Mouse (Mus musculus) adrenal gland, adult 2 months (tissue): ENCODE data around the gene Xdh. TPM values are rescaled to one million over a fixed set of nuclear protein-coding genes. Genes with fewer than 3 reads are reported as not detected.
A peak's percentile ranks its signal among the peaks of the same experiment; 100 is the strongest.

Source experiments
- DNase-seq: peaks from one replicate; pipeline ENCODE4 v3.0.0; 2021
- polyA plus RNA-seq: library from polyadenylated mRNA; depleted of rRNA; stranded (reverse); fragments of >200 nt; gene quantifications from 2 replicates; pipeline ENCODE4 v1.2.3, GENCODE M21; 2012
- total RNA-seq, 2 experiments: library from RNA; stranded (reverse); gene quantifications; 2 replicates each; pipeline ENCODE4 v1.2.3; 2021

Xdh gene
- total and polyA plus RNA-seq, 3 experiments: 161 to 422 (median 290) TPM

DNA sequence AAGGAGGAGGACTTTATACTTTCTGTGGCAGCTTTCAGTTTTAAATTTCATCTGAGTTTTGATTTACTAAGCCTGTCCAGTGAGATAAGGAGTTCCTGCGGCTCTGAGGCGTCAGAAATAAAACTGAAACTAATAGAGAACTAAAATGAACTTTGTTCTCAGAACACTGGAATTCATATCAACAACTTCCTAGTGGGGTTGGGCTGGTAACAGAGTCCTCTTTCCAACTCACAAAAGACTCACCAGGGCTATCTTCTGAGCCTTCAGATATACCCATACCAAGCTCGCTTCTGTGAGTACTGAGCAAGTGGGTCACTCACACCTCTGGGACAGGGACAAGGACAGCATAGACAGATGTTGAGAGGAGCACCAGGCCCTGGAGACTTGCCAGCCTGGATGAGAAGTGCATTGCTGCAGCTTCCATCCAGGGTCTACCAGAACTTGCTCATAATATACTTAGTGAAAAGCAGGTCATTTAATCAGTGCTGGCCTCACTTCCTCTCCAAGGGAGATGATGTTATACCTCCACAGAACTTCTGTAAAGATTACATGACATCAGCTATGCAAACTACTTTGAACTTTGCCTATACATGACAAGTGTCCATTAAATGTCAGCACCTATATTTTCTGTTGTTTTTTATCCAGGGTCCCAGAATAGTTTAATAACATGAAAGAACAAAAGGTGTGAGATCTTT is 7.6 kb downstream of the Xdh start:
- DNase-seq: peak; percentile 80

DNA sequence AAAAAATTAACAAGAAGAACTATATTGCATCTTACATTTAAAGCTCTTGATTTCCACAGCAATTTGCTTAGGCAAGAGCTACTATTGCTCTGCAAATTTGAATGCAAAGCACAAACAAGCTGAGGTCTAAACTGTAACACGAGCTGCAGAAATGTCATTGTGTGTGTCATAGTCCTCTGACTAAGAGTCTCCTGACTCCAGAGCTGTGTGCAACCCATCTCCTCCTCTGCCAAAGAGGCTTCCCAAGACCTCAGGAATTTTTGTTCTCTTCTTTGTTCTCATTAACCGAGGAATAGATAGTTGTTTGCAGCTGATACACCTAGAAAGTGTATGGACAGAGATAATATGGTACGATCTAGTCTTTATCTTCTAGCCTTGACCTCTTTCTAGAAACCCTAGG is 8.2 kb downstream of the Xdh start:
- peak; percentile 63 for DNase-seq

DNA sequence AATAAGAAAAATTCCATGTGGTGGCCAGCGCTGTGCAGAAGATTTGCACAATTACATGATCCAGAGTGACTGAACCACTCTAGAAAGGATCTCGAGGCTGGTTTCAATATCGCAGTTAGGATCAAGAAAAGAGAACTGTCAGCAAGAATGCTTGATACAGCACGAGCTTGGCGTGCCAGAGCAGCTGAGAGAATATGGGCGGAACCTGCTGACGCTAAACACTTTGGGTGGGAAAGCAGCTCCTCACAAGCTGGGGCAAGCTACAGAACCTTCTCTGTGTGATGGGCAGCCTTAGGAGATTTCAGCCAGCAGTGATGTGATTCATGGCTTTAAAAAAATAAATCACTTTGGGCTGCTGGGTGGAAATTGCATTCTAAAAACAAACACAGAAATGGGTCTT is 12.9 kb downstream of the Xdh start:
- no peak for DNase-seq

DNA sequence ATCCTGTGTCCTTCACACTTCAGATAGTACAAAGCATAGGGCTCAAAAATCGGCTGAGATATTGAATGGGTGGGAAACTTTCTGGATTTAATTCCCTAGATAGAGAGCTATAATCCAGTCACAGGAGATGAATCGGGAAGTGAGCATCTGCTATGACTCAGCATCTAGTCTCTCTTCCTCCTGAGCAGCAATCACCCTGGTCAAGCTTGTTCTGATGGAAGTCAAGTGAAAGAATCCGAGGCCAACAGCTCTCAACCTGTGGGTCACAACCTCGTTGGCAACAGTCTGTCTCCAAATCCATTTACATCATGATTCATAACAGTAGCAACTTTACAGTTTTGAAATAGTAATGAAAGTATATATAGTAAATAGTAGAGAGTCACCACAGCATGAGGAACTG is 14.8 kb downstream of the Xdh start:
- no peak for DNase-seq

DNA sequence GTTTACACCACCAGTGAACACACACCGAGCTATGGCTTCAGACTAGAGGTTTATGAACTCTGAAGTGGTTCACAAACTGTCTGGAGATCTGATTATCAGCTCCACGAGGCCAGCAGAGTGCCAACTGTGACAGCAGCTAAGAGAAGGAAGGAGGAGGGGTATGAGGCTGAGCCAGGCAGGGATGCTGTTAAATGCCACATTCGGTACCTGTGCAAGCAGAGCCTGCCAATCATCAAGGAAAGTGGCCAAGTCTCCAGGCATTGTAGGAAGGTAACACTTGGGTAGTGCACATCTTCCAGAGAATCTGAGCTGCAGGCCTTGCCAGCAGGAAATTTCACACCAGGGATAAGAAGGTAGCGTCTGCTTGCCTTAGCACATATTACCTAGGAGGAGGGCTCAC is 15.7 kb downstream of the Xdh start:
- DNase-seq: no peak

DNA sequence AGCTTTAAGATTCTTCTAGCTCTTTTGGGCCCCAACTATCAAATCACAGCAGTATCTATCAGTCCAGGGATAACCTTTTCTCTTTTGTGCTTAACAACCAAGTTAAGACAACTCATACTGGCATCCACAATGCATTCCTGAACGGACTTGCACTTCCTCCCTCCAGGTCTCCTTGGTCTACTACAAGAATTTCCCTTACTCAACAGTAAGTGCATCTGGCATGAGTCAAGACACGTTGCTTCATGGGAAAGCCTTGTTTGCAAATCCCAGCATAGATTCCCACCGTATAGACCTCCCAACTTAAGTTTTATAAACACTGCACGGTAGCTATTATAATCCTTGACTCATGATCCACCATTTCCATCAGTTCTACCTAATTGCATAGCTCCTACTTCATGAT is 16.4 kb downstream of the Xdh start:
- no peak for DNase-seq

DNA sequence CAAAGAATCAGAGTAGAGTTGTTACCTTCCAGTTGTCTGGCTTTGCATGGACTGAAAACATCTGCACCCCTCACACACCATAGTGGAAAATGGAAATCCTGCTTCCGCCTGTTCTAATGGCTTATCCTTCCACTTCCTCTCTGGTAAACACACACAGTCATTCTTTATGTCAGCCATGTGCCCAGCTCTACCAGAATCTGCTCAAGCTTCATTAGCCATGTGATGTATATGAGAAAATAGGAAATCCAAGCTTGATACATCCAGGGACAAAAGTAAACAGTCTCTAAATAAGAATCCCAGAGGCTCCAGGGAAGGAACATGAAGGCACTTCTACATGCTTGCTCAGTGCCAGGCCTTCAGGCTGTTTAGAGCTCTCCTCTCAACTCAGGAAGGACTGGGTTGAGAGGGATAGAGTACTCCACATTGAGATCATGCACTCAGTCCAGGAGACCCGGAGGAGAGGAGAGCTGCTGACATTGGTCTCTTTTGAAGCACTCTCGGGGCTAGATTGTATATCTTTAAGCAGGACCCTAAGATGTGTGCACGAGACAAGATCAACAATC is 17.4 kb downstream of the Xdh start:
- no peak for DNase-seq

DNA sequence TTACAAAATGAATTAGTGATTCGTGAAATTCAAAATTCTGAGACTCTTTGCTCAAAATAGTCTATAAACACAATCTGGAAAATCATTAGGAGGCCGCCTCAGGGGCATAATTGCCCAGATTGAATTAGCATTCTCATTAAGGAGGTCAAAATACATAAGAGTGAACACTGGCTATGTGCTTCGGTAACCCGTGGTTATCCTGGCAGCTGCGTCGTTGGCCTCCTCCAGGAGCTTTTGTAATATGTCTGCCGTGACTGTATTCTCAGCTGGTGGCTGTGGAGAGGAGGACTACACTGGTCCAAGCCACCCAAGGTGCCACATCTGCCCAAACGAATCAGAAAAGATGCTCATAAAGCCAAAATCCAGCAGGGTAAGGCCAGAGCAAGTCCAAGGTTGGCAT is 30.5 kb downstream of the Xdh start:
- DNase-seq: no peak

DNA sequence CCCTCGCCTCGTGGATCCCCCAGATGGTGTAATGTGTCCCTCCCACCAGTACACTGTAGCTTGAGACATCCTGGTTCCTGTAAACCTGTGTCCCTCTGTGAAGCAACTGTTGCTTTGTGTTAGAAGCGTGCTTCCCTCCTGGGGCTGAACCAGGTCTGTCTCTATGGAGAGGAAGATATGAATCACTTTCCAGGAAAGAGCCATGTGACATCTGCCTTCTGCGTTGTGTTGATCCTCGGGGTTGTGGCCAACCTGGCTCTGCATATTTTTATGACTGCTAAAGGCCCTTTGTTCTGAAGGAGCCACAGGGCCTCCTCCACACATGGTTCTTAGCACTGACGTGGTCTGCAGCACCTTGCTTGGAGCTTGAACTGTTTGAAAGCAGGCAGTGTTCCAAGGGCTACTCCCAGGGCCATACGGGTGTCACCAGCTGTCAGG is 31.0 kb downstream of the Xdh start:
- DNase-seq: no peak

DNA sequence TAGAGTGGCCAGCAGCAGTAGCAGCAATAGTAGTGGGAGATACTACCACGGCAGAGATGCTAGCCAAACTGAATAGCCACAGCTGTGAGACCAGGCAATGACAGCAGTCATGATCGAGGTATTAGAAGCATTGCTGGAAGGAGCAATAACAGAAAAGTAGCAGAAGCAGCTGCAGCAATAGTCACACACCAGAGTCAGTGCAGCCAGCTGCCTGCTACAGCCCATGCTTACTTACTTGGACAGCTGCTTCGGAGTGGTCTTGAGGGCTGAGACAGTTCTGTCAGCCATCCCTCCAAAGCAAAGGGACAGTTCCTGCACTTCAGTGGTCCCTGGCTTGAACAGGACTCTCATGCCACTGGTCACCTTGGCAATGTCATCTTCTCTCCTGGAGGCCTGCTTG is 31.9 kb downstream of the Xdh start:
- no peak for DNase-seq

DNA sequence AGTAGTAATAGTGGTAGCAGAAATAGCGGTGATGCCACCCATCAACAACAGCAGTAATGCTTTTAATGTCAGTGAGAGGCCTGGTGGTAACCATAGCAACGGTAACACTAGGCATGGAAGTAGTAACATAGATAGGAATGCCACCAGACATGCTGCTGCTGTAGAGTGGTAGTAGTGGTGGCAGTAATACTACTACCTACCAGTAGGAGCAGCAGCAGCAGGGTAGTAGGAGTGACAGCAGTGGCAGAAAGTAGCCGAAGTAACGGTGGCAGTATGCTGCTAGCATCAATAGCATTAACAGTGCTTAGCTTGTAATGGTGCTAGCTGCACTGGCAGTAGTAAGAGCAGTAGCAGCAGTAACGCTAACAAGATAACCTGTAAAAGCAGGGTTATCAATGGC is 32.3 kb downstream of the Xdh start:
- DNase-seq: no peak

DNA sequence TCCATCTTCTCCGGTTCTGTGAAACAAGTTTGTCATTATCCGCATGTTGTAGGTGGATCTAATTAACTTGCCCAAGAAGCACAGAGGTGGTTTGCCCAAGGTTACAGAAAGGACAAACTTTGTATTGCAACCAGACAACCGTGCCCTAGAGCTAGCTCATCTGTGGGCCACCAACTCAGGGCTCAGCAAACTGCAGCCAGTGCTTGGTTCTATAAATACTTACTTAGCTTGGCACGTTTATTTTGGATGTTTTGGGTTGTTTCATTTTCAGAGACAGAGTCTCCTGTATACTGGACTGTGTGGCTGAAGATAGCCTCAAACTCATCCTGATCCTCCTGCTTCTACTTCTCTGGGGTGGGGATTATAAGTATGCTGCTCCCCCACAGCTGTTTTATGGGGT is 35.3 kb downstream of the Xdh start:
- no peak for DNase-seq

DNA sequence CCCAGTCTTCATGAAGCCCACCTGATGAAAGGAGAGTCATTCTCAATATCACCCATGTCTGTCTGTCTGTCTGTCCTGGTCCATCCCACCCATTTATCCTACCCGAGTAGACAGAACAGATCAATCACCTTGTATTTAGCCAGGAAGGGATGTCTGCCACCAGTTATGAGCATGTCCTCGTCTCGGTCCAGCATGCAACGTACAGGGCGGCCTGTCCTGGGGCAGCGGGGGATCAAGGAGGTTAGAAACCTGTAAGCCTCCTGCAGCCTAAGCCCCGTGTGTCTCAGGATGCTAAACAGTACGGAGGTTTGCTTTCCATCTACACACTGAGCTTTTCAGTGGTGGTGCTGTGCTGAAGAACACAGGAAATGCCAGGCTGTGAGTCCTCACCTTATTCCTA is 43.9 kb downstream of the Xdh start:
- DNase-seq: no peak

DNA sequence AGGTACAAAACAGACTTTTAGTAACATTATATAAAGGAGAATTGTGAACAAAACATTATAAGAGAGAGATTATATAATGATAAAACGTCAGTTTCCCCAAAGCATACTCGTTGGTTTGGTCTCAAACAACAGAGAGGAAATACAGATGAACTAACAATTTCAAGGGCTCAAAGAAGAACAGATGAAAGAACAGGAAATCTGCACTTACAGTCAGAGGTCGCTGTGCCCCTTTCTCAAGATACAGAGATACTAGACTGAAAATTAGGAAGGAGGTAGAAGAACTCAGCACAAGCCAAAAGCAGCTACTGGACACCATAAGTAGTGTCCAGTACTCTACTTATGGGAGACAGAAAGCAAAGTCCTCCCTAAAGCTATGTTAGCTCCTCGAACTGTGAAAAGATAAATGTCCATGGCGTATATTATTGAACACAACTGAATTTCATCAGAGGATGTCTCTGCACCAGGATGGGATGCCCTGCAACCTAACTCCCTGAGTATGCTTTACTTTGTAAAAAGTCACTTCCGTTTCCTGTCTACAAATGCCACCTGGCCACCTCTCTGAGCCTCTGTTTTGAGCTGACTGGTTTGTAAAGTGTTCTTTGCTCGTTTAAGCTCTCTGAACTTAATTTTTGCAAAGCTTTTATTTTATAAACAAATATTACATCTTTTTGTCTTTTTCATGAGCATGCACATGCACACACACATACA is 44.8 kb downstream of the Xdh start:
- DNase-seq: no peak

DNA sequence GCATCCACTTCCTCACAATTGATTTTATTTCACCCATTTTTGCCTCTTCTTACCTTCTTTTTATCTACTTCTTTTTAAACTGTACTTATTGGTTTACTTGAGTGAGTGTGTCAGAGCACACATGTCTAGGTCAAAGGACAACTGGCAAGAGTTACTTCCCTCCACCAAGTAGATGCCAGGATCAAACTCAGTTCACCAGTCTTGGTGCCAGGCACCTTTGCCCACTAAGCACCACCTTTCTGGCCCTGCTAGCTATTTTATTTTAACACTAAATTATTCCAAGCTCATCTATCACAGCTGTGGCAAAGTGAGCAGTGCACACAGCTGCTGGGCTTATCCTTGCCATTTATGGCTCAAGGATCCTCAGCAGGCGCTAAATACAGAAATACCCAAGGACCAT is 46.9 kb downstream of the Xdh start:
- no peak for DNase-seq

DNA sequence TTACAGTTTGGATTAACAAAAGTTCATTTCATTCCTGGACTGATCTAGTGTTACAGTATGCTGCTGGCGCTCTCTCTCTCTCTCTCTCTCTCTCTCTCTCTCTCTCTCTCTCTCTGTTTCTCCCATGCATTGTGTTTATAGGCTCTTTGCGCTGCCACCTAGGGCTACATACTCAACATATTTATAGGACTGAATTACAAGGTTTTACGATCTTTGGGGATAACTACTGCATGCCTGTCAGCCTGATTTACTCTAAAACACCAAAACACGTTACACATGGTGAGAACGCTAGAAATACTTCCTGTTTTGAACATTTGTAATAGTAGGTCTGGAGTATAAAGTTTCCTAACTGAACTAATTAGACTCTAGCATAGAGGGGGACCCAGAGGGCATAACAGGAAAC is 47.8 kb downstream of the Xdh start:
- no peak for DNase-seq

DNA sequence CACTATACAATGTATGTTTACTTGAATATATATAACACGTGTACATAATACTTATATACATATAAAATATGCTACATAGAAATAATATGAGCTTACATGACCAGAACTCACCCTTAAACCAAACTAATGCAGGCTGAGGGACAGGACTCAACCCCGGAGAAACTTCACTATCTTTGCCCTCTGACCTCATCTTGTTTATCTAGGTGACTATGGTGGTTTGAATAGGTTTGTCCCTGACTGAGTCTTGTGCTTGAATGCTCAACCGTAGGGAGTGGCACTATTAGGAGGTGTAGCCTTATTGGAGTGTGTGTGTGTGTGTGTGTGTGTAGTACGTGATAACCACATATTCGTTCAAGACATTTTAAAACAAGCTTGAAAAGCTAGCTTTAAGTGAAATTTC is 55.6 kb downstream of the Xdh start:
- no peak for DNase-seq

DNA sequence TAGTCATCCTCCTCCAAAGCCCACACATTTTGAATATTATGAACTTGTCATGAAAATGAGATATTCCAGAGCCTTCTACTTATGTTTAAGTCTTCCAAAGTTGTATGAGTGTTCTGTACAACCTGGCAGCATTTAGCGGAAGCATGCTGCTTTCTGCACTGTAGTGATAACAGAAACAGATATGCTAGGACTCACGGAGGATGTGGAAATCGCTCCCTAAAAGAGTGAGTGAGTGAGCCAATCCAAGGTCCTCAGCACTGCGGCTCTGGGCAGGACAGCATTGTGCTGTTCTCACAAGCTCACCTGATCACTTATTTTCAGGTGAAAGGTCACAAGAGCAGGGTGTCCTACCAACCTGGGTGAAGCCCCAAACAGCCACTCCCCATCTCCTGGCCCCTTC is 56.2 kb downstream of the Xdh start:
- DNase-seq: no peak

DNA sequence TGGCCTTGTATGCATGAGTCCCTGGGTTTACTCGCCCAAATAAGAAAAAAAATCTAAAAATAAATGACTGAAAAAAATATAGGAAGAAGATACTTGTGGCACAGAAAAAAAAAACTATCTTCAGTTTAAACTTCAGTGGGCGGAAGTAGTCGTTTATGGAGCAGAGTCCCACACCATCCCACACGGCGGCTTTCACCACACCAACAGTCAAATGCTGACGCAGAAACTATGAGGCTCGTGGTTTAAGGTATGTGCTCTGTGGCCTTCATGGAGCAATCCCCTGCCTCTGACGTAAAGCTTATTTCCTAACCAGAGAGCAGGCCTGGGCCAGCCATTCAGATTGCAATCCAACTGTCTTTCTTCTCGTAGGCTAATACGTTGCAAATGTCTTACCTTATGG is 56.8 kb downstream of the Xdh start:
- DNase-seq: no peak

DNA sequence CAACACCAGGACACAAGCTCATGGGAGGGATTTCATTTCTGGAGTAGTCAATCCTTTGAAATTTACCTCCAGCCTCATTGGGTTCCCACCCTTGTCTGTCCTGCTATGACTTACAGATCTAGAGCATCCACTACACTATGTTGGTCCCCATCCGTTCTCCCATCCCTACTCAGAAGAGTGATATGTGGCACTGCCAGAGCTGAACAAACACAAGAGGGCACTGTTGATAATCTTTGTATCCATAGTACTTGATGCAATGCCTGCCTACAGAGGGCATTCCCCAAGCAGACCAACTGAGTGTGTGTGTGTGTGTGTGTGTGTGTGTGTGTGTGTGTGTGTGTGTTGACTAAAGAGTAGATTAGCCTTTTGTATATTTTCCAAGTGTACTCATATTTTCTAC is 58.4 kb downstream of the Xdh start:
- DNase-seq: no peak

DNA sequence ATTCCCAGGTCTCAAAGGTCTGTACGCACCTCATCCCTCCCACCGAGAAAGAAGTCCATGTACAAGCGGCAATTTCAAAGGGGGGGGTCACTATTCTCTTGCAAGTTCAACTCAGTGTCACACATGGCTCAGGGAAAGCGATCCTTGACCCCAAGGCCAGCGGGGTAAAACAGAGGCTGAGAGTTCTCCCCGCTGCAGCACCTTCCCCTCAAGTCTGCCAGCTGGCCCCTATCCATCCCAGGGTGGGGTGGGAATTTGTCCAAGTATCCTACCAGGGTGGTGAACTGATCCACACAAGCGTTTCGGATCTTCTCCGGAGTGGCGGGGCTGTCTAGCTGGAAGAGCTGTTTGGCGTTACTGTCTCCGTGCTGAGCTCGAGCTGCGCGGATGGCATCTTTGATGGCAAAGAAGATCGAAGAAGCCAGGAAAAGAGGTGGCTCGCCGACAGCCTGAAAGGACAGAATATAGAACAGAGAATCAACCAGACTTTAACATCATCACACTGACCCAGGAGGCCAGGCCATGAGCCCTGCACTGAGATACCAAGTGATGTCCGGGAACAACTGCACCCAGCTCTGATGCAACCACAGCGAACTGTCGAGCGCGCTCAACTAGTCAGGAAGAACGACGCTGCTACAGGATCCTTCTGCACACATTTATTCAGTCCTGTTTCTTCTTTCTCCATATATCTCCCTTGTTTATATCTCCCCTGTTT is 63.8 kb downstream of the Xdh start:
- DNase-seq: peak; percentile 67

DNA sequence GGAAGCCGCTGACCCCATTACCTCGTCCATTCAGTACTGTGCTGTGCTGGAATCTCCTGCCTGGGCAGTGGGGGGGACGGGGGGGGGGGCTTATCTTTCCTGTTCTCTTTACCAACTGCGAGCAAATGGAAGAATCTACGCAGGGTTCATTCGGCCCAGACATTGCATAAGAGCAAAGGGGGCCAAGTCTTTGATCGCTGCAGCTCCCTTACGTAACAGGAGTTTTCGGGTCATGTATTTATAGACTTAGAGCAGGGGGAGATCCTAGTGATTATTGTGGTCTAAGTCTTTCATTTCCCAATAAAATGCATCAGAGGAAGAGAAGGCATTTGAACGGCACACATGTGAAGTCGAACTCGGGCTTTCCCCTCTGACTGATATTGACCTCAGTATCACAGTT is 66.7 kb downstream of the Xdh start:
- no peak for DNase-seq

DNA sequence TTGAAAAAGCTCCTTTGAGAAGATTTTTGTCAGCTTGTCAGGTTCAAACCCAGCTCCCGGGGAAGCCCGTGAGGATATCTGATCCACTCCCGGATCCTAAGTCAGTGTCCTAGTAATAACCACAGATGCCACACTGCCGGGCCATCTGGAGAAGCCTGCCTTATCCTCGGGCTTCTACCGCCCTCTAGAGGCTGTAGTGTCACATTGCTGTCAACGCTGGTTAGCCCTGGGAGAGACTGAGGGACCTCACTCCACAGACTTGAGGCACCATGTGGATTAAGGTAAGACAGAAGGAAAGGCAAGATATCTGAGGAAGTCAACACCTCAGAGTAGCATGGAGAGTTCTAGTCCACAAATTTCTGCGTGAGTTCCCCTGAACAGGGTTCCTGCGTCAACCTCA is 67.8 kb downstream of the Xdh start:
- peak; percentile 77 for DNase-seq
